Mouse (Mus musculus): ENCODE results near the gene Adgra3.

GRCm38 (mm10) chr5:50042274-50042943 lies 16.4 kb downstream of the Adgra3 start:
- TF ChIP-seq EP300 (IDR thresholded peaks at IDR 0.05; ENCODE audit: low read depth), result no peak
- TF ChIP-seq CTCF (IDR thresholded peaks at IDR 0.05; ENCODE audit: low read depth), result no peak

Data from heart, postnatal 0 days (tissue).